In the genomic region with DNA sequence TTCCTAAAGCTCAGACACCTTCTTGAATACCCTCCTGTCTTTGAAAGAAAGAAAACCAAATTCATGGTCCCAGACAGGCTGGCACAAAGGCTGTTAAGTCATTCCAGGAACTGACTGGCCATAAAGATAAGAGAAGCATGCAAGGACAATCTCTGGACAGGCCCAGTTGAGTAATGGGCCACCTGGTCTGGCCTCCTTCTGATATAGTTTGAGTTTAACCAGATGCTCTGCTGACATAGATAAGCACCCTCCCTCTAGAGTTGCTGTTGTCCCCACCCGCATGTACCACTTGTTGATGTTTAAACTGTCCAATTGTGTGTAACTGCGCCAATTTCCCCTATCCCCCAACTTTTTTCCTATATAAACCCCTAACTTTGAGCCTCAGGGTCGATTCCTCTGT, we compare ENCODE assay signal across 25 mouse cellular contexts.
A peak's percentile ranks its signal among the peaks of the same experiment; 100 is the strongest.
DNase-seq lines count a peak whose midpoint lies in the region; ATAC-seq and TF ChIP-seq lines count a peak whose summit lies in the region.
"Had no signal": no experiment of that assay in that cellular context is flagged by ENCODE, and none has a peak within 500 bp of the region (broad histone marks: within the 10 kb centered on the region; RNA-seq: fewer than 3 reads in every experiment).

No protein-coding gene starts in this region.

- H3K4me2 ChIP-seq in liver, embryonic 16.5 days (ENCODE audit: low read depth, low read length): peak overlapping the region; percentile 15; the same call in 1 of the 2 replicates
- H3K4me2 ChIP-seq: hindbrain, embryonic 14.5 days; limb, embryonic 15.5 days; neural tube, embryonic 13.5 days had no signal

- no peaks in the 10 kb centered on the region for H3K79me2 ChIP-seq in heart, adult 2 months (replicated peaks; ENCODE audit: control insufficient read depth, insufficient read depth, low read length)
- H3K79me2 ChIP-seq in MEL (ENCODE audit: control insufficient read depth, insufficient read depth, low read length, poor library complexity): no peaks in the 10 kb centered on the region

- DNase-seq in heart, embryonic 10.5 days (ENCODE audit: low spot score): peak; percentile 85
- DNase-seq in heart, adult 2 months: no peak
- no peak for DNase-seq in MEL (ENCODE audit: low read depth, low spot score)
- DNase-seq in liver: peak; percentile 75
- no peak for DNase-seq in frontal cortex, adult 2 months (ENCODE audit: extremely low spot score in 1 of 2, low spot score in 1 of 2)
- no peak for DNase-seq in ovary, postnatal 14 days (ENCODE audit: low spot score)
- no peak for DNase-seq in cerebellum, postnatal 14 days
- DNase-seq: adrenal gland, adult 2 months; cerebellum, adult 2 months; gastrocnemius, postnatal 10 days; heart, postnatal 4 days; kidney, adult 8-10 months; kidney, postnatal 10 days; left cerebral cortex, postnatal 4 days; lung, postnatal 4 days; right cerebral cortex, adult 18-20 months had no signal

- TF ChIP-seq CTCF in heart, adult 2 months (IDR thresholded peaks at IDR 0.05): no peak
- TF ChIP-seq CTCF in MEL (IDR thresholded peaks at IDR 0.05 in 2 of 3, conservative IDR thresholded peaks at IDR 0.05 in 1 of 3; ENCODE audit: control insufficient read depth in 1 of 3, insufficient read depth in 1 of 3, low read depth in 2 of 3, low read length in 3 of 3, poor library complexity in 1 of 3, severe bottlenecking in 1 of 3): no peak

- peak overlapping the region; percentile 47; the same call in 1 of the 2 replicates for H3K27ac ChIP-seq in heart, embryonic 10.5 days
- no peak overlapping the region for H3K27ac ChIP-seq in heart, adult 2 months
- H3K27ac ChIP-seq in MEL (ENCODE audit: control insufficient read depth, low read depth, low read length): no peak overlapping the region
- peak overlapping the region; percentile 86 for H3K27ac ChIP-seq in liver, embryonic 16.5 days (ENCODE audit: low read length)
- H3K27ac ChIP-seq: embryonic facial prominence, embryonic 10.5 days; hindbrain, embryonic 14.5 days; limb, embryonic 15.5 days; midbrain, embryonic 10.5 days; neural tube, embryonic 13.5 days had no signal

- TF ChIP-seq EP300 in heart, adult 2 months (IDR thresholded peaks at IDR 0.05; ENCODE audit: insufficient read depth, low read depth, low read length): no peak
- TF ChIP-seq EP300 in MEL (IDR thresholded peaks at IDR 0.05; ENCODE audit: low read depth in 1 of 2, low read length in 2 of 2): no peak

- TF ChIP-seq POLR2A in heart, adult 2 months (IDR thresholded peaks at IDR 0.05; ENCODE audit: insufficient read depth, low read depth, low read length): no peak
- no peak for TF ChIP-seq POLR2A in MEL (IDR thresholded peaks at IDR 0.05; ENCODE audit: control insufficient read depth in 1 of 2, insufficient read depth in 1 of 2, low read depth in 1 of 2, low read length in 2 of 2, poor library complexity in 1 of 2)

- no peaks in the 10 kb centered on the region for H3K9me3 ChIP-seq in heart, embryonic 10.5 days
- no peaks in the 10 kb centered on the region for H3K9me3 ChIP-seq in MEL (replicated peaks; ENCODE audit: insufficient read depth, low read length)
- no peaks in the 10 kb centered on the region for H3K9me3 ChIP-seq in liver, embryonic 16.5 days (replicated peaks; ENCODE audit: control insufficient read depth, low read length)
- H3K9me3 ChIP-seq: embryonic facial prominence, embryonic 10.5 days; limb, embryonic 15.5 days; midbrain, embryonic 10.5 days; neural tube, embryonic 13.5 days had no signal

- no peak overlapping the region for H3K4me3 ChIP-seq in heart, embryonic 10.5 days
- H3K4me3 ChIP-seq in heart, adult 2 months: no peak overlapping the region
- no peak overlapping the region for H3K4me3 ChIP-seq in MEL (ENCODE audit: control insufficient read depth in 1 of 2, insufficient read depth in 1 of 2, low read depth in 2 of 2, low read length in 2 of 2)
- no peak overlapping the region for H3K4me3 ChIP-seq in liver, embryonic 16.5 days (ENCODE audit: low read depth, low read length)
- H3K4me3 ChIP-seq: embryonic facial prominence, embryonic 10.5 days; limb, embryonic 15.5 days; midbrain, embryonic 10.5 days; myocyte; neural tube, embryonic 13.5 days had no signal

- no peak overlapping the region for H3K9ac ChIP-seq in heart, adult 2 months (ENCODE audit: low read depth, low read length)
- no peak overlapping the region for H3K9ac ChIP-seq in MEL (ENCODE audit: control insufficient read depth, low read depth, low read length, poor library complexity, severe bottlenecking)
- no peak overlapping the region for H3K9ac ChIP-seq in liver, embryonic 16.5 days (ENCODE audit: low read depth, low read length)
- H3K9ac ChIP-seq: hindbrain, embryonic 14.5 days; limb, embryonic 15.5 days; neural tube, embryonic 13.5 days had no signal

- intact Hi-C loops in heart, adult 2 months (cut with DNase I): no loop called here

- WGBS in heart, embryonic 10.5 days: 45% methylated on average over 3 of the region's 3 CpGs
- WGBS in heart, adult 2 months: 52% methylated on average over 3 of the region's 3 CpGs
- 37% methylated on average over 3 of the region's 3 CpGs for WGBS in liver, embryonic 16.5 days (ENCODE audit: insufficient replicate concordance)

- no peak for TF ChIP-seq RAD21 in MEL (IDR thresholded peaks at IDR 0.05; ENCODE audit: low read depth, low read length)

- H3K27me3 ChIP-seq in heart, embryonic 10.5 days (ENCODE audit: insufficient read depth, poor library complexity, severe bottlenecking): no peaks in the 10 kb centered on the region
- no peaks in the 10 kb centered on the region for H3K27me3 ChIP-seq in heart, adult 2 months (ENCODE audit: control insufficient read depth, insufficient read depth, low read length)
- H3K27me3 ChIP-seq in MEL (ENCODE audit: control insufficient read depth in 1 of 2, insufficient read depth in 2 of 2, low read length in 2 of 2): no peaks in the 10 kb centered on the region
- H3K27me3 ChIP-seq in liver, embryonic 16.5 days (ENCODE audit: control insufficient read depth, insufficient read depth, low read depth, low read length): no peaks in the 10 kb centered on the region
- H3K27me3 ChIP-seq: limb, embryonic 15.5 days; neural tube, embryonic 13.5 days had no signal

- no peaks in the 10 kb centered on the region for H3K36me3 ChIP-seq in heart, embryonic 10.5 days
- no peaks in the 10 kb centered on the region for H3K36me3 ChIP-seq in heart, adult 2 months (ENCODE audit: control insufficient read depth, insufficient read depth, low read length)
- H3K36me3 ChIP-seq in MEL (ENCODE audit: control insufficient read depth in 1 of 2, insufficient read depth in 2 of 2, low read length in 2 of 2): no peaks in the 10 kb centered on the region
- H3K36me3 ChIP-seq in liver, embryonic 16.5 days (ENCODE audit: control insufficient read depth, insufficient read depth): no peaks in the 10 kb centered on the region
- H3K36me3 ChIP-seq: embryonic facial prominence, embryonic 10.5 days; limb, embryonic 15.5 days; midbrain, embryonic 10.5 days; neural tube, embryonic 13.5 days had no signal

- H3K4me1 ChIP-seq in heart, embryonic 10.5 days: peaks cover under 1% of the 10 kb centered on the region; the same call in 1 of the 2 replicates
- no peaks in the 10 kb centered on the region for H3K4me1 ChIP-seq in heart, adult 2 months (ENCODE audit: control insufficient read depth, insufficient read depth, low read length)
- H3K4me1 ChIP-seq in MEL (ENCODE audit: control insufficient read depth in 1 of 2, insufficient read depth in 2 of 2, low read length in 2 of 2): no peaks in the 10 kb centered on the region
- peaks cover 10% of the 10 kb centered on the region for H3K4me1 ChIP-seq in liver, embryonic 16.5 days (ENCODE audit: control insufficient read depth, low read depth, low read length)
- H3K4me1 ChIP-seq: embryonic facial prominence, embryonic 10.5 days; limb, embryonic 15.5 days had no signal

- ATAC-seq in liver, embryonic 16.5 days (ENCODE audit: low read depth): peak; percentile 96
- ATAC-seq: inflammation-experienced regulatory T-cells, adult 6 months; midbrain, embryonic 16.5 days had no signal

TF ChIP-seq in MEL, 35 proteins besides CTCF, POLR2A, EP300 and RAD21:
- TF ChIP-seq TCF12 (IDR thresholded peaks at IDR 0.05; ENCODE audit: low read depth, low read length) (peak; percentile 10; the same call in 1 of the 2 replicates), JUND (IDR thresholded peaks at IDR 0.05; ENCODE audit: low read depth, low read length) (no peak)
TF ChIP-seq in MEL: peak in this region for 1.

Comparison
In these comparisons a context has a peak if more than half of its experiments do, and no peak if none do; other contexts are left out.
1. DNase-seq: peak in heart, embryonic 10.5 days (single experiment) and liver (single experiment); none in heart, adult 2 months (0 of 2), MEL (single experiment), frontal cortex, adult 2 months (0 of 2), ovary, postnatal 14 days (single experiment) and cerebellum, postnatal 14 days (0 of 2).
2. H3K27ac ChIP-seq: peak in heart, embryonic 10.5 days (single experiment) and liver, embryonic 16.5 days (single experiment); none in heart, adult 2 months (single experiment) and MEL (single experiment).